Mouse (Mus musculus) myocyte (in vitro differentiated cells): ENCODE results near the gene Olfr1179. TPM values are rescaled to one million over a fixed set of nuclear protein-coding genes. Genes with fewer than 3 reads are reported as not detected.
"Not testable (repeated sequence)": the region's sequence is repeated elsewhere in the genome, so short reads cannot be mapped to it uniquely, and the experiment has no call there.

Experiments
- H3K27me3 ChIP-seq: one replicate; pipeline ENCODE4 v1.6.1; 2011; ENCODE audit not compliant: control insufficient read depth, insufficient read depth, insufficient read length
- H3K36me3 ChIP-seq: one replicate; pipeline ENCODE4 v1.6.1; 2011; ENCODE audit not compliant: control insufficient read depth, insufficient read depth
- H3K4me2 ChIP-seq: one replicate; pipeline ENCODE4 v1.6.1; 2011; ENCODE audit warnings: low read depth, control low read depth
- H3K4me3 ChIP-seq: one replicate; pipeline ENCODE4 v1.5.1; 2011; ENCODE audit warnings: mild to moderate bottlenecking, control low read depth, moderate library complexity
- H3K79me2 ChIP-seq: one replicate; pipeline ENCODE4 v1.6.1; 2011; ENCODE audit not compliant: control insufficient read depth, insufficient read depth
- H3ac ChIP-seq: one replicate; pipeline ENCODE4 v1.6.1; 2011; ENCODE audit not compliant: control insufficient read depth, insufficient read length
- CEBPB ChIP-seq: IDR thresholded peaks from 2 replicates; pipeline ENCODE4 v1.6.1; 2011; ENCODE audit warnings: mild to moderate bottlenecking, moderate library complexity; ENCODE audit not compliant: poor library complexity, insufficient read depth, severe bottlenecking
- E2F4 ChIP-seq: IDR thresholded peaks from one replicate; pipeline ENCODE4 v1.6.1; 2011; ENCODE audit warnings: mild to moderate bottlenecking, control low read depth, moderate library complexity; ENCODE audit not compliant: insufficient read depth
- MAX ChIP-seq: IDR thresholded peaks from one replicate; pipeline ENCODE4 v1.6.1; 2011; ENCODE audit warnings: low read depth, mild to moderate bottlenecking, control low read depth
- MYOD1 ChIP-seq, 3 experiments: IDR thresholded peaks; one replicate each; pipeline ENCODE4 v1.6.1; 2011; ENCODE audit warnings: control low read depth in 2 of 3, low read depth in 2 of 3, mild to moderate bottlenecking in 2 of 3, moderate library complexity in 1 of 3; ENCODE audit not compliant: insufficient read length in 2 of 3, control insufficient read depth in 1 of 3
- MYOG ChIP-seq, 3 experiments: IDR thresholded peaks; one replicate each; pipeline ENCODE4 v1.6.1; 2011; ENCODE audit warnings: control low read depth in 2 of 3, low read depth in 2 of 3, mild to moderate bottlenecking in 2 of 3; ENCODE audit not compliant: insufficient read length in 2 of 3, control insufficient read depth in 1 of 3, insufficient read depth in 1 of 3
- POLR2A ChIP-seq: IDR thresholded peaks from one replicate; pipeline ENCODE4 v1.6.1; 2011; ENCODE audit warnings: low read depth, mild to moderate bottlenecking, control low read depth, moderate library complexity; ENCODE audit not compliant: insufficient read length
- POLR2AphosphoS2 ChIP-seq: IDR thresholded peaks from one replicate; pipeline ENCODE4 v1.6.1; 2011; ENCODE audit warnings: low read depth, control low read depth; ENCODE audit not compliant: insufficient read length
- REST ChIP-seq: IDR thresholded peaks from one replicate; pipeline ENCODE4 v1.6.1; 2011; ENCODE audit warnings: mild to moderate bottlenecking, control low read depth, moderate library complexity; ENCODE audit not compliant: insufficient read depth, insufficient read length
- SRF ChIP-seq: IDR thresholded peaks from one replicate; pipeline ENCODE4 v1.6.1; 2011; ENCODE audit warnings: low read depth; ENCODE audit not compliant: control insufficient read depth, insufficient read length
- TCF12 ChIP-seq: IDR thresholded peaks from one replicate; pipeline ENCODE4 v1.6.1; 2011; ENCODE audit warnings: mild to moderate bottlenecking, control low read depth; ENCODE audit not compliant: poor library complexity, insufficient read depth, severe bottlenecking
- TCF3 ChIP-seq: IDR thresholded peaks from one replicate; pipeline ENCODE4 v1.6.1; 2011; ENCODE audit warnings: low read depth, control low read depth; ENCODE audit not compliant: insufficient read length
- USF1 ChIP-seq: IDR thresholded peaks from one replicate; pipeline ENCODE4 v1.6.1; 2011; ENCODE audit warnings: low read depth, mild to moderate bottlenecking, control low read depth, moderate library complexity
- polyA plus RNA-seq: library from polyadenylated mRNA; unstranded; fragments of >200 nt; fragmentation: generic; extraction: Trizol; gene quantifications from one replicate; pipeline ENCODE4 v1.2.1, GENCODE M21; 2012; ENCODE audit warnings: missing spikeins

Olfr1179 gene
- not detected for polyA plus RNA-seq

DNA sequence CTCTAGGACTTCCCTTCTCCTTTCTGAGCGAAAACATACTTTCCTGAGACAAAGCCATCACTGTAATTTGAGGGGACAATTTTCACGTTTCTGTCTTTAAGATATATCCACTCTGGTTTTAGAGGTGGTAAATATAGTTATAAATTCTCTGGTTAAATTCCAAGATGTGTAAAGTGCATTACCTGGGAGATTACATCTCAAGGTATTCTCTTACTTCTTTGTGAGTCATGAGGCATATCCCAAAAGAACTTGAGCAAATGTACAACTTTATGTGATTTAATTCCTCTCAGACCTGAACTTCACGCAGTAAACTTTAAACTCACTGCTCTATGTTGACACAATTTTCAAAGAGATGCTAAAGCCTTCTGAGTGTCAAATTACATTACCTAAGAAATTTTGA is at the start of gene Olfr1179:
Gene Olfr1179, minus strand, starts transcription at position 101 of the 400 bp plus-strand sequence.
- H3K4me3 ChIP-seq = no peak within 1 kb of the TSS
- TF ChIP-seq E2F4 = no peak
- no peak for TF ChIP-seq POLR2A
- no peak for TF ChIP-seq CEBPB
- H3K4me2 ChIP-seq = no peak within 1 kb of the TSS
- H3K79me2 ChIP-seq = no peaks in the 10 kb centered on the region
- H3ac ChIP-seq = no peak within 1 kb of the TSS
- no peaks in the 10 kb centered on the region for H3K27me3 ChIP-seq
- H3K36me3 ChIP-seq = no peaks in the 10 kb centered on the region

DNA sequence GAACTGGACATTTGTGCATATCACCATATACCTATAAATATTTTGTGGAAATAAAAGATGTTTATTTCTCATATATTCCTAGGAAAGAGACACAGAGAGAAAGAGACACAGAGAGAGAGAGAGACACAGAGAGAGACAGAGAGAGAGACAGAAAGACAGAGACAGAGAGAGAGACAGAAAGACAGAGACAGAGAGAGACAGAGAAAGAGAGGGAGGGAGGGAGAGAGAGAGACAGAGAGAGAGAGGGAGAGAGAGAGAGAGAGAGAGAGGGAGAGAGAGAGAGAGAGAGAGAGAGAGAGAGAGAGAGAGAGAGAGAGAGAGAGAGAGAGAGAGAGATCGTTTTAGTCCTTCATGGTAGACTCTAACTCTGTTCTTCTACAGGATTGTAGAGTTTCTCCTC is 48.3 kb upstream of the Olfr1179 start, which contains the start of gene Olfr1183:
Gene Olfr1183, plus strand, starts transcription at position 301 of the 400 bp plus-strand sequence.
- not testable (repeated sequence) for H3K4me3 ChIP-seq, H3ac ChIP-seq, H3K36me3 ChIP-seq, H3K4me2 ChIP-seq, H3K27me3 ChIP-seq, H3K79me2 ChIP-seq

DNA sequence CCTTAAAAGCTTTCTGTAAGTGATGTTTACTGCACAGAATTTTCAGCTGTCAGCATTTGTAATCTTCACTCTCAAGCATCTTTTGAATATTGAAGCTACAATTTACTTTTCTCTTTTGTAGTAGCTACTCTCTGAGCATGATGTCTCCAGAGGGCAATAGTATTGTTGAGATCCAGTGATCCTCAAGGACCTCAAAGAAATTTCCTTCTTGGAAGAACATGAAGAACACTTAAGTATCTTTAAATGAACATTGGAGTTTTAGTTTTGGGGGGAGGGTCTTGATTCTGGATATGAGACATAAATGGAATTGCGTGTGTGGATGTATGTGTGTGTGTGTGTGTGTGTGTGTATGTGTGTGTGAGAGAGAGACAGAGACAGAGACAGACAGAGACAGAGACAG is 42.8 kb upstream of the Olfr1179 start, which contains the start of gene Gm13757:
Gene Gm13757, minus strand, starts transcription at position 101 of the 400 bp plus-strand sequence.
- Histone ChIP-seq H3ac (no peak within 1 kb of the TSS), H3K79me2 (no peaks in the 10 kb centered on the region), H3K4me3 (no peak within 1 kb of the TSS), H3K4me2 (no peak within 1 kb of the TSS), H3K36me3 (no peaks in the 10 kb centered on the region), H3K27me3 (no peaks in the 10 kb centered on the region)
- TF ChIP-seq MAX = no peak
- no peak for TF ChIP-seq MYOG (IDR thresholded peaks at IDR 0.05; ENCODE audit: control insufficient read depth in 1 of 3, insufficient read depth in 1 of 3, insufficient read length in 2 of 3, low read depth in 2 of 3)
- no peak for TF ChIP-seq REST

- Histone ChIP-seq H3K36me3 (no peaks in the 10 kb centered on the region), H3ac (no peak within 1 kb of the TSS), H3K4me3 (no peak within 1 kb of the TSS)
These were observed 19.8 kb upstream of the Olfr1179 start, which contains the start of gene Olfr1181 for GRCm38 (mm10) chr2:88426071-88426470. Olfr1181 (minus strand) TSS chr2:88426171.

DNA sequence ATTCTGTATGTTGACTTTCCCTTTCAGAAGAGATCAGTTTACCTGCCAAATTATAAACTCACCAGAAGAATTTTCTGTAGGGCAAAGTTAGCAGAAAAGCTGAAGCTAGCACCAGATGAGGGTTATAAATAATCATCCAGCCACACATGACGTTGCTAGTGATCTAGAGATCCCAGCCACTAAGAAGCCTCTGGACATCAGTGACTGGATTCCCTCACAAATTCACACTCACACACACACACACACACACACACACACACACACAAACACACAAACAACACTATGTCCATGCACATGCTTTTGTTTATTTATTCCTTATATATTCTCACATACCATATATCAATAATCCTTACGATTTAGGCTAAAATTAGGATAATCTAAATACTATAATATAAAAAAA is 12.8 kb upstream of the Olfr1179 start, which contains the start of gene Olfr1180:
Gene Olfr1180, minus strand, starts transcription at position 101 of the 400 bp plus-strand sequence.
- TF ChIP-seq TCF3 (no peak), SRF (no peak), TCF12 (no peak), REST (no peak)
- Histone ChIP-seq H3K27me3 (no peaks in the 10 kb centered on the region), H3K79me2 (no peaks in the 10 kb centered on the region)

More at GRCm38 (mm10) chr2:88426071-88426470, 19.8 kb upstream of the Olfr1179 start, which contains the start of gene Olfr1181:
- no peak for TF ChIP-seq E2F4
- TF ChIP-seq CEBPB = no peak
- TF ChIP-seq TCF3 = no peak
- TF ChIP-seq SRF = no peak
- no peak for TF ChIP-seq TCF12
- no peak for TF ChIP-seq POLR2AphosphoS2
- TF ChIP-seq MYOG (IDR thresholded peaks at IDR 0.05; ENCODE audit: control insufficient read depth in 1 of 3, insufficient read depth in 1 of 3, insufficient read length in 2 of 3, low read depth in 2 of 3) = no peak
- TF ChIP-seq USF1 = no peak
- no peak for TF ChIP-seq MYOD1 (IDR thresholded peaks at IDR 0.05; ENCODE audit: control insufficient read depth in 1 of 3, insufficient read length in 2 of 3, low read depth in 2 of 3)
- no peak for TF ChIP-seq POLR2A
- no peak for TF ChIP-seq REST
- TF ChIP-seq MAX = no peak
- Histone ChIP-seq H3K4me2 (no peak within 1 kb of the TSS), H3K27me3 (no peaks in the 10 kb centered on the region), H3K79me2 (no peaks in the 10 kb centered on the region)

DNA sequence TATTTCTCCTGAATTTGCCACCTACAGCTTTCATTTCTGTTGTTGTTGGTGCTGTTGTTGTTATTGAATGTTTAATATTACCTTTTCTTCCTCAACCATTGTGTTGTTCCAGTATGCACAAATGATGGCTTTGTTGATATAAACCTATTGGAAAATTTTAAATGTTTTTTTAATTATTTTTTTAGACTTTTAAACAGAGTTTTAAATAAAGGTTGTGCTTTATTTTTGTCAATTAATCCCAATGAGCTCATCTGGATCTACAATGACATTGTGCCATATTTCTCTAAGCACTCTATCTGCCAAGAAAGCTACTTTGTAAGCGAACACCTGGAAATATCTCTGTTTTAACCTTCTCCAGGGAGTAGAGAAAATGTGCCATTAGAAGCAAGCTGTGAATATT is 19.5 kb downstream of the Olfr1179 start, which contains the start of gene Olfr1178:
Gene Olfr1178, plus strand, starts transcription at position 301 of the 400 bp plus-strand sequence.
- Histone ChIP-seq H3K27me3 (no peaks in the 10 kb centered on the region), H3K4me2 (no peak within 1 kb of the TSS), H3K79me2 (no peaks in the 10 kb centered on the region), H3K36me3 (no peaks in the 10 kb centered on the region), H3K4me3 (no peak within 1 kb of the TSS), H3ac (no peak within 1 kb of the TSS)
- TF ChIP-seq REST (no peak), USF1 (no peak), E2F4 (no peak), TCF12 (no peak), MYOG (IDR thresholded peaks at IDR 0.05; ENCODE audit: control insufficient read depth in 1 of 3, insufficient read depth in 1 of 3, insufficient read length in 2 of 3, low read depth in 2 of 3) (no peak), POLR2AphosphoS2 (no peak), MYOD1 (IDR thresholded peaks at IDR 0.05; ENCODE audit: control insufficient read depth in 1 of 3, insufficient read length in 2 of 3, low read depth in 2 of 3) (no peak), CEBPB (no peak), SRF (no peak), POLR2A (no peak)

More for the DNA sequence above, 12.8 kb upstream of the Olfr1179 start, which contains the start of gene Olfr1180:
- H3K36me3 ChIP-seq = no peaks in the 10 kb centered on the region
- no peak within 1 kb of the TSS for H3ac ChIP-seq
- H3K4me2 ChIP-seq = no peak within 1 kb of the TSS
- H3K4me3 ChIP-seq = no peak within 1 kb of the TSS
